Mouse (Mus musculus) intestine, embryonic 14.5 days (tissue): Measurements from ENCODE around the gene Ank. TPM values are rescaled to one million over a fixed set of nuclear protein-coding genes. Genes with fewer than 3 reads are reported as not detected.
A peak's percentile ranks its signal among the peaks of the same experiment; 100 is the strongest.

Experiments used
- ATAC-seq: fragments of 200-750 bp; cut with Nextera tagmentation; replicated peaks from 2 replicates; pipeline ENCODE4 v1.8.0; 2017; ENCODE audit warnings: low read depth, moderate number of reproducible peaks, moderate TSS enrichment, moderate library complexity; ENCODE audit not compliant: low FRiP score, low TSS enrichment
- DNase-seq: peaks from one replicate; pipeline ENCODE4 v3.0.0-alpha.2; 2018; ENCODE audit warnings: low spot score
- H3K27ac ChIP-seq: fragments of 300-500 bp; sonication (generic); 2 replicates; pipeline ENCODE4 v1.5.1; 2014; ENCODE audit warnings: low read depth, mild to moderate bottlenecking, control low read depth
- H3K27me3 ChIP-seq: fragments of 300-500 bp; sonication (generic); replicated peaks from 2 replicates; pipeline ENCODE4 v1.6.1; 2014; ENCODE audit warnings: low read length, control low read depth; ENCODE audit not compliant: control insufficient read depth, insufficient read depth
- H3K36me3 ChIP-seq: fragments of 300-500 bp; sonication (generic); 2 replicates; pipeline ENCODE4 v1.6.1; 2014; ENCODE audit warnings: low read length, control low read depth; ENCODE audit not compliant: control insufficient read depth, insufficient read depth
- H3K4me1 ChIP-seq: fragments of 300-500 bp; sonication (generic); replicated peaks from 2 replicates; pipeline ENCODE4 v1.6.1; 2014; ENCODE audit warnings: low read length, control low read depth, mixed read lengths; ENCODE audit not compliant: control insufficient read depth, insufficient read depth
- H3K4me2 ChIP-seq: fragments of 300-500 bp; sonication (generic); 2 replicates; pipeline ENCODE4 v1.6.1; 2014; ENCODE audit warnings: low read length
- H3K4me3 ChIP-seq: fragments of 300-500 bp; sonication (generic); 2 replicates; pipeline ENCODE4 v1.5.1; 2014; ENCODE audit warnings: low read depth, low read length, control low read depth, mixed read lengths
- H3K9ac ChIP-seq: fragments of 300-500 bp; sonication (generic); 2 replicates; pipeline ENCODE4 v1.6.1; 2014; ENCODE audit warnings: mild to moderate bottlenecking, low read length
- H3K9me3 ChIP-seq: fragments of 300-500 bp; sonication (generic); 2 replicates; pipeline ENCODE4 v1.6.1; 2016; ENCODE audit warnings: low read length, control low read depth; ENCODE audit not compliant: control insufficient read depth
- WGBS: fragments of 180-500 bp; shearing (Covaris S2); extraction: QIAGEN DNeasy Blood & Tissue Kit; methylation state at CpG from one replicate; pipeline ENCODE4 v1.1.7; 2014; 5-methylcytosine and 5-hydroxymethylcytosine counted together
- polyA plus RNA-seq: library from polyadenylated mRNA; unstranded; fragments of >200 nt; fragmentation: Nextera tagmentation; extraction: Ambion mirVana; gene quantifications from 2 replicates; pipeline ENCODE4 v1.2.1, GENCODE M21; 2014

Gene Ank
- 13.8 and 16.5 TPM in 2 replicates for polyA plus RNA-seq

GRCm38 (mm10) chr15:27466131-27467080 lies at the start of gene Ank:
TSS of gene Ank (plus strand) at chr15:27466677.
- Histone ChIP-seq H3K36me3 (no peaks in the 10 kb centered on the region), H3K27ac (peak within 1 kb of the TSS; percentile 66), H3K9me3 (no peaks in the 10 kb centered on the region), H3K9ac (peak within 1 kb of the TSS; percentile 66), H3K4me2 (peak within 1 kb of the TSS; percentile 85), H3K27me3 (no peaks in the 10 kb centered on the region), H3K4me1 (no peaks in the 10 kb centered on the region; the same call in 1 of the 2 replicates), H3K4me3 (peak within 1 kb of the TSS; percentile 63)
- under 1% methylated on average over 97 of the region's 120 CpGs for WGBS
- DNase-seq (peak; percentile 88), ATAC-seq (peak; percentile 93)

- H3K9ac ChIP-seq = no peak overlapping the region
- no peak overlapping the region for H3K4me2 ChIP-seq
- no peaks in the 10 kb centered on the region for H3K27me3 ChIP-seq
- ATAC-seq (no peak), DNase-seq (no peak)
- no peak overlapping the region for H3K27ac ChIP-seq
- H3K4me1 ChIP-seq = no peaks in the 10 kb centered on the region
- 69% methylated on average over 3 of the region's 3 CpGs for WGBS
- H3K9me3 ChIP-seq = no peaks in the 10 kb centered on the region
- H3K4me3 ChIP-seq = no peak overlapping the region
- no peaks in the 10 kb centered on the region for H3K36me3 ChIP-seq
These were observed 47.7 kb upstream of the Ank start for GRCm38 (mm10) chr15:27418566-27419331.

- no peaks in the 10 kb centered on the region for H3K36me3 ChIP-seq
- H3K27ac ChIP-seq = no peak overlapping the region
- no peak for ATAC-seq
- no peak overlapping the region for H3K4me2 ChIP-seq
- no peaks in the 10 kb centered on the region for H3K4me1 ChIP-seq
- no peak for DNase-seq
- no peak overlapping the region for H3K9ac ChIP-seq
- H3K27me3 ChIP-seq = no peaks in the 10 kb centered on the region
- 88% methylated on average over 6 of the region's 6 CpGs for WGBS
- no peaks in the 10 kb centered on the region for H3K9me3 ChIP-seq
- H3K4me3 ChIP-seq = no peak overlapping the region
These were observed 44.9 kb upstream of the Ank start for GRCm38 (mm10) chr15:27421531-27421930.

- Histone ChIP-seq H3K4me1 (no peaks in the 10 kb centered on the region), H3K27me3 (no peaks in the 10 kb centered on the region), H3K9ac (no peak overlapping the region), H3K4me2 (no peak overlapping the region), H3K4me3 (no peak overlapping the region), H3K9me3 (no peaks in the 10 kb centered on the region), H3K27ac (no peak overlapping the region), H3K36me3 (no peaks in the 10 kb centered on the region)
- 70% methylated on average over 3 of the region's 3 CpGs for WGBS
- DNase-seq = no peak
- no peak for ATAC-seq
These were observed 38.9 kb upstream of the Ank start for GRCm38 (mm10) chr15:27427581-27427980.

GRCm38 (mm10) chr15:27430241-27430640 lies 36.2 kb upstream of the Ank start:
- Histone ChIP-seq H3K27me3 (no peaks in the 10 kb centered on the region), H3K4me3 (no peak overlapping the region), H3K4me1 (no peaks in the 10 kb centered on the region), H3K4me2 (no peak overlapping the region), H3K9ac (no peak overlapping the region), H3K27ac (no peak overlapping the region), H3K9me3 (no peaks in the 10 kb centered on the region), H3K36me3 (no peaks in the 10 kb centered on the region)
- 80% methylated on average over 1 of the region's 1 CpGs for WGBS
- DNase-seq = no peak
- no peak for ATAC-seq

DNA sequence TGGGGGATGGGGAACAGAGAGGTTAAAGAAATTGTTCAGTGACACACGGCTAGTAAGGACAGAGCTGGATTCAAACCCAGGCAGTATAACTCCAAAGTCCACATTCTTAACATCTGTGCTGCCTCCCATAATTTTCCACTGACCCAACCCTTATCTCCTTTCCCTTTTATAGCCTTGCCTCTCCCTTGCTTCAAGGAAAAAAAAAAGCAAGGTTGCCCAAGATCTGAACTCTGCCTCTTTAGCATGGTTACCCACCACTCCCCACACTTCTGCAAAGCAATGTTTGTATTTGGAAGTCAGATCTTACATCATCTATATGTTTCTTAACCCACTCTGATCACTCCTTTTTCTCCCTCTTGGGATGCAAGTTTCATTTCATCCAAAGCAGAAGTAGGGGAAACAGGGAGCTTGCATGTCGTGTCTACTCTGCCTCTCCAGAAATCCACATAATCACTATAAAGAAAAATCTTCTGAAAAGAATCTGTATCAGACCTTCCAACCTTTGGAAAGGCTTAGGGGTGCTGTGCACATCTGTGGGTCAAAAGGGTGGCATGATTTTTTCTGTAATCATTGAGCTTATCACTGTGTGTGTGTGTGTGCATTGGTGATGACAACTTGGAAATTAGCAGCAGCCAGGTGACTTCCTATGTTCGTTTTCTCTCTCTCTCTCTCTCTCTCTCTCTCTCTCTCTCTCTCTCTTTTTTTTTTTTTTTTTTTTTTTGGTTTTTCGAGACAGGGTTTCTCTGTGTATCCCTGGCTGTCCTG lies 33.4 kb upstream of the Ank start:
- H3K9ac ChIP-seq = no peak overlapping the region
- DNase-seq (no peak), ATAC-seq (peak; percentile 82)
- H3K27ac ChIP-seq = no peak overlapping the region; the same call in 1 of the 2 replicates
- no peak overlapping the region for H3K4me3 ChIP-seq
- no peaks in the 10 kb centered on the region for H3K36me3 ChIP-seq
- H3K27me3 ChIP-seq = no peaks in the 10 kb centered on the region
- 74% methylated on average over 3 of the region's 4 CpGs for WGBS
- no peaks in the 10 kb centered on the region for H3K9me3 ChIP-seq
- no peak overlapping the region for H3K4me2 ChIP-seq
- H3K4me1 ChIP-seq = no peaks in the 10 kb centered on the region

GRCm38 (mm10) chr15:27435409-27435808 lies 31.1 kb upstream of the Ank start:
- no peak overlapping the region for H3K4me2 ChIP-seq
- ATAC-seq = no peak
- no peak overlapping the region for H3K4me3 ChIP-seq
- H3K9ac ChIP-seq = no peak overlapping the region
- H3K27me3 ChIP-seq = no peaks in the 10 kb centered on the region
- DNase-seq = no peak
- H3K36me3 ChIP-seq = no peaks in the 10 kb centered on the region
- H3K4me1 ChIP-seq = no peaks in the 10 kb centered on the region
- H3K9me3 ChIP-seq = no peaks in the 10 kb centered on the region
- H3K27ac ChIP-seq = no peak overlapping the region
- WGBS = 77% methylated on average over 5 of the region's 5 CpGs

- Histone ChIP-seq H3K4me1 (no peaks in the 10 kb centered on the region), H3K27me3 (no peaks in the 10 kb centered on the region), H3K9ac (no peak overlapping the region), H3K4me2 (no peak overlapping the region), H3K27ac (no peak overlapping the region), H3K9me3 (no peaks in the 10 kb centered on the region), H3K36me3 (no peaks in the 10 kb centered on the region), H3K4me3 (no peak overlapping the region)
- DNase-seq (no peak), ATAC-seq (no peak)
- 74% methylated on average over 4 of the region's 4 CpGs for WGBS
These were observed 30.3 kb upstream of the Ank start for GRCm38 (mm10) chr15:27436194-27436593.
